Mouse (Mus musculus): ENCODE data around the gene Dr1.
A peak's percentile ranks its signal among the peaks of the same experiment; 100 is the strongest.
"Not testable (repeated sequence)": the region's sequence is repeated elsewhere in the genome, so short reads cannot be mapped to it uniquely, and the experiment has no call there.

Gene Dr1

GRCm38 (mm10) chr5:108268127-108269062 is at the start of gene Dr1:
Gene Dr1, plus strand, starts transcription at chr5:108268897.
- DNase-seq (ENCODE audit: low spot score), result no peak

- DNase-seq (ENCODE audit: low spot score), result no peak
These were observed 44.6 kb upstream of the Dr1 start for GRCm38 (mm10) chr5:108224077-108224476.

GRCm38 (mm10) chr5:108226159-108226558 is 42.5 kb upstream of the Dr1 start:
- no peak for DNase-seq (ENCODE audit: low spot score)

- DNase-seq (ENCODE audit: low spot score), result no peak
These were observed 22.4 kb upstream of the Dr1 start for GRCm38 (mm10) chr5:108246314-108246765.

GRCm38 (mm10) chr5:108250033-108250432 is 18.7 kb upstream of the Dr1 start:
- DNase-seq (ENCODE audit: low spot score), result no peak

- no peak for DNase-seq (ENCODE audit: low spot score)
These were observed 13.4 kb upstream of the Dr1 start for GRCm38 (mm10) chr5:108255259-108255658.

- DNase-seq (ENCODE audit: low spot score), result no peak
These were observed 6.0 kb upstream of the Dr1 start for GRCm38 (mm10) chr5:108262722-108263121.

- DNase-seq (ENCODE audit: low spot score), result not testable (repeated sequence)
These were observed 4.9 kb upstream of the Dr1 start for GRCm38 (mm10) chr5:108263785-108264184.

GRCm38 (mm10) chr5:108266990-108267389 is 1.7 kb upstream of the Dr1 start:
- no peak for DNase-seq (ENCODE audit: low spot score)

- DNase-seq (ENCODE audit: low spot score), result no peak
These were observed 540 bp downstream of the Dr1 start for GRCm38 (mm10) chr5:108269063-108269810.

GRCm38 (mm10) chr5:108269811-108270151 is 1.1 kb downstream of the Dr1 start:
- no peak for DNase-seq (ENCODE audit: low spot score)

GRCm38 (mm10) chr5:108270415-108270814 is 1.7 kb downstream of the Dr1 start:
- DNase-seq (ENCODE audit: low spot score), result no peak

- DNase-seq (ENCODE audit: low spot score), result not testable (repeated sequence)
These were observed 2.6 kb downstream of the Dr1 start for GRCm38 (mm10) chr5:108271345-108271744.

- no peak for DNase-seq (ENCODE audit: low spot score)
These were observed 18.3 kb downstream of the Dr1 start for GRCm38 (mm10) chr5:108286957-108287356.

GRCm38 (mm10) chr5:108301567-108301966 is 32.9 kb downstream of the Dr1 start:
- no peak for DNase-seq (ENCODE audit: low spot score)

- peak; percentile 76 for DNase-seq (ENCODE audit: low spot score)
These were observed 43.7 kb downstream of the Dr1 start, which contains the start of gene Pigg for GRCm38 (mm10) chr5:108312224-108313064. Gene Pigg, plus strand, starts transcription at chr5:108312609.

GRCm38 (mm10) chr5:108313065-108313860 is 44.6 kb downstream of the Dr1 start:
- DNase-seq (ENCODE audit: low spot score), result no peak

All from layer of hippocampus, adult 9-10 months (tissue).